Mouse (Mus musculus): Measurements from ENCODE around the gene Arf3.

DNA sequence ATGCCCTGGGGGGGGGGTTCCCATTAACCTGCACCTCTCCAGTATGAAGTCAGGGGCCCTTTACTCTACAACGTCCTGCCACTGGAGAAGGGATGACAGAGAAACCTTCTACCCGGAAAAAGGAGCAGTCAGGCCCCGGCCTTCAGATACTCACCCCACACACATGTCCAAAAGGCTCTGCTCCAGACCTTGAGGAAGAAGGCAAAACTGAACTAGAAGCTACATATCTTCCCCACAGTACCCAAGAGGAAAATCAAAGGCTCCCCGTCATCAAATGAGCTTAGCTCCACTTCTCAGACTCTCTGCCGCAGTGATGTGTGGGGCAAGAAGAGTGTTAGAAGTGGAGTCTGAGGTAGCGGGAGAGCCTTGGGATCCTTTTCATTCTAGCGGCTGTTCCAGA is 36.3 kb downstream of the Arf3 start:
- TF ChIP-seq POU5F1 (IDR thresholded peaks at IDR 0.05; ENCODE audit: borderline replicate concordance, low read length) (no peak), CTCF (conservative IDR thresholded peaks at IDR 0.05; ENCODE audit: low read length) (no peak), NANOG (IDR thresholded peaks at IDR 0.05; ENCODE audit: borderline replicate concordance, low read length) (no peak)

Measured in E14TG2a.4 (cell line).